Mouse (Mus musculus) midbrain, embryonic 11.5 days (tissue): ENCODE data around the gene Fgf23. TPM values are rescaled to one million over a fixed set of nuclear protein-coding genes. Genes with fewer than 3 reads are reported as not detected.

Source experiments
- ATAC-seq: fragments of 200-750 bp; cut with Nextera tagmentation; 2 replicates; pipeline ENCODE4 v1.8.0; 2017; ENCODE audit warnings: moderate TSS enrichment, moderate library complexity; ENCODE audit not compliant: low FRiP score
- DNase-seq: peaks from one replicate; pipeline ENCODE4 v3.0.0; 2015; ENCODE audit warnings: low spot score; ENCODE audit errors: missing footprints
- H3K27ac ChIP-seq: fragments of 300-500 bp; sonication (generic); 2 replicates; pipeline ENCODE4 v1.5.1; 2014; ENCODE audit warnings: low read depth, low read length
- H3K27me3 ChIP-seq: fragments of 300-500 bp; sonication (generic); 2 replicates; pipeline ENCODE4 v1.6.1; 2014; ENCODE audit warnings: mild to moderate bottlenecking, low read length, moderate library complexity, mixed read lengths; ENCODE audit not compliant: control insufficient read depth, insufficient read depth
- H3K36me3 ChIP-seq: fragments of 300-500 bp; sonication (generic); 2 replicates; pipeline ENCODE4 v1.6.1; 2014; ENCODE audit warnings: mild to moderate bottlenecking, low read length, moderate library complexity, mixed read lengths; ENCODE audit not compliant: control insufficient read depth, insufficient read depth
- H3K4me1 ChIP-seq: fragments of 300-500 bp; sonication (generic); 2 replicates; pipeline ENCODE4 v1.6.1; 2014; ENCODE audit warnings: low read length; ENCODE audit not compliant: control insufficient read depth, insufficient read depth
- H3K4me2 ChIP-seq: fragments of 300-500 bp; sonication (generic); 2 replicates; pipeline ENCODE4 v1.6.1; 2014; ENCODE audit warnings: mild to moderate bottlenecking, moderate library complexity
- H3K4me3 ChIP-seq: fragments of 300-500 bp; sonication (generic); 2 replicates; pipeline ENCODE4 v1.5.1; 2014; ENCODE audit warnings: low read depth, low read length
- H3K9ac ChIP-seq: fragments of 300-500 bp; sonication (generic); 2 replicates; pipeline ENCODE4 v1.6.1; 2014; ENCODE audit warnings: low read length
- H3K9me3 ChIP-seq: fragments of 300-500 bp; sonication (generic); 2 replicates; pipeline ENCODE4 v1.6.1; 2016; ENCODE audit warnings: low read length; ENCODE audit not compliant: control insufficient read depth
- WGBS: fragments of 180-500 bp; shearing (Covaris S2); extraction: QIAGEN DNeasy Blood & Tissue Kit; methylation state at CpG from one replicate; pipeline ENCODE4 v1.1.7; 2014; 5-methylcytosine and 5-hydroxymethylcytosine counted together
- polyA plus RNA-seq: library from polyadenylated mRNA; unstranded; fragments of >200 nt; fragmentation: Nextera tagmentation; extraction: Ambion mirVana; gene quantifications from 2 replicates; pipeline ENCODE4 v1.2.1, GENCODE M21; 2014

Gene Fgf23
- 0.11 TPM in 1 of 2 replicates, not detected in the other for polyA plus RNA-seq

- ATAC-seq (peak; percentile 68), DNase-seq (no peak)
- H3K4me2 ChIP-seq = no peak within 1 kb of the TSS
- H3K4me1 ChIP-seq = no peaks in the 10 kb centered on the region; the same call in 1 of the 2 replicates
- 6% methylated on average over 5 of the region's 5 CpGs for WGBS
- no peaks in the 10 kb centered on the region for H3K36me3 ChIP-seq
- H3K27ac ChIP-seq = no peak within 1 kb of the TSS
- H3K9me3 ChIP-seq = no peaks in the 10 kb centered on the region
- H3K9ac ChIP-seq = 0 out of 2 replicates have a peak within 1 kb of the TSS, but pooled peaks have one; percentile 22
- H3K4me3 ChIP-seq = no peak within 1 kb of the TSS
- peaks cover 2% of the 10 kb centered on the region; the same call in 1 of the 2 replicates for H3K27me3 ChIP-seq
Measured at GRCm38 (mm10) chr6:127072817-127073216, at the start of gene Fgf23. Gene Fgf23 (plus strand): TSS chr6:127072902.

- ATAC-seq (no peak), DNase-seq (no peak)
- WGBS = 79% methylated on average over 7 of the region's 7 CpGs
- no peak overlapping the region for H3K4me3 ChIP-seq
- H3K9me3 ChIP-seq = no peaks in the 10 kb centered on the region
- no peak overlapping the region for H3K9ac ChIP-seq
- H3K27ac ChIP-seq = no peak overlapping the region
- H3K4me1 ChIP-seq = peaks cover 4% of the 10 kb centered on the region; the same call in 1 of the 2 replicates
- H3K36me3 ChIP-seq = no peaks in the 10 kb centered on the region
- H3K27me3 ChIP-seq = no peaks in the 10 kb centered on the region
- H3K4me2 ChIP-seq = no peak overlapping the region
Measured at GRCm38 (mm10) chr6:127024836-127025235, 47.9 kb upstream of the Fgf23 start.

DNA sequence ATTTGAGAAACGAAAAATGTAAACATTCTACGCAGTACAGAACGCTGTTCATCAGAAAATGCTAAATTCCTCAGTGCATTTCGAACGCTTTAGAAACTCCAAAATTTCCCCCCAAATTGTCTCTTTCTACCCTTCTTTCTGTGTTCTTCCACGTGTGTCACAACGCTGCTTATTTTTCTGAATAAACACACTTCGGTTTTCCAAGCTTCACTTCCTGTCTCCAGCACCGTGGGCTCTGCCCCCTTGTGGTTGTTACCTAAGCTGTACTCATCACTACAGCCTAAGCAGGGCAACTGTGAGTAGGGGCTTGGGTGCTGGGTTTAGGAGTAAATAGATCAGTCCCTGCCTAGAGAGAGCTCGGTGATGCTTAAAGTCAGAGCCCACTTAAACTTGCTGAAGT lies 37.9 kb upstream of the Fgf23 start:
- no peaks in the 10 kb centered on the region for H3K4me1 ChIP-seq
- WGBS = 38% methylated on average over 10 of the region's 10 CpGs
- H3K4me3 ChIP-seq = no peak overlapping the region
- no peaks in the 10 kb centered on the region for H3K36me3 ChIP-seq
- DNase-seq (peak; percentile 89), ATAC-seq (no peak)
- no peaks in the 10 kb centered on the region for H3K9me3 ChIP-seq
- H3K9ac ChIP-seq = peak overlapping the region; percentile 40; the same call in 1 of the 2 replicates
- H3K27ac ChIP-seq = no peak overlapping the region
- peak overlapping the region; percentile 23 for H3K4me2 ChIP-seq
- H3K27me3 ChIP-seq = no peaks in the 10 kb centered on the region

- Histone ChIP-seq H3K4me3 (no peak overlapping the region), H3K9ac (no peak overlapping the region), H3K27ac (no peak overlapping the region), H3K27me3 (no peaks in the 10 kb centered on the region), H3K36me3 (no peaks in the 10 kb centered on the region), H3K4me1 (no peaks in the 10 kb centered on the region), H3K4me2 (no peak overlapping the region), H3K9me3 (no peaks in the 10 kb centered on the region)
- DNase-seq (no peak), ATAC-seq (no peak)
- 69% methylated on average over 6 of the region's 6 CpGs for WGBS
Measured at GRCm38 (mm10) chr6:127044909-127045308, 27.8 kb upstream of the Fgf23 start.

GRCm38 (mm10) chr6:127050847-127051246 lies 21.9 kb upstream of the Fgf23 start:
- H3K9me3 ChIP-seq = no peaks in the 10 kb centered on the region
- no peak for ATAC-seq
- no peak for DNase-seq
- H3K27ac ChIP-seq = no peak overlapping the region
- no peaks in the 10 kb centered on the region for H3K27me3 ChIP-seq
- no peak overlapping the region for H3K9ac ChIP-seq
- H3K4me2 ChIP-seq = no peak overlapping the region
- no peak overlapping the region for H3K4me3 ChIP-seq
- no peaks in the 10 kb centered on the region for H3K36me3 ChIP-seq
- no peaks in the 10 kb centered on the region for H3K4me1 ChIP-seq
- 73% methylated on average over 4 of the region's 4 CpGs for WGBS

DNA sequence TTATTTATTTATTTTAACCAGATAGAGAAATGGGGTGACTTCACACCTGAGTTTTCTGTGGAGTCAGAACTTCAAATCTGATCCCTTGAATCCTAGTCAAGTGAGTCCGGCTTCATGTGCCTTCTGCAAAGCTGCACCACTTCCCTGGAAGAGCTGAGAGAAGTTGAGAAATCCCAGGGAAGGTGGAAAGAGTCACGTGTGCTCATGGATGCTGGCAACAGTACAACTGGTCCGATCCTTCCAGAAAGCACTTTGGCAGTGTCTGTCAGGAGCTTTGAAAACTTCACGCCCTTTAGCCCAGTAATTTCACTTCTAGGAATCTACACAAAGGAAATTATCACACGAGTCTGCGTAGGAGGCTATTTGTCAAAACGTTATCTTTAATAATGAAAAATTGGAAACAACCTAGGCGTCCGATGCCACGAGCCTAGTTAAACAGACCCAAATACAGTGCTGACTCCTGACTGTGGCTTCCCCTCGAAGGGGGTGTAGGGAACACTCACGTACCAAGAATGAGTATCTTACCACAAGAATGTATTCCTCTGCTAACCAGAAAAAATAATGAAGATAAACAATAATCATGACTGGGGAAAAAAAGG lies 15.6 kb upstream of the Fgf23 start:
- Histone ChIP-seq H3K27me3 (no peaks in the 10 kb centered on the region), H3K36me3 (no peaks in the 10 kb centered on the region), H3K9me3 (no peaks in the 10 kb centered on the region), H3K4me1 (no peaks in the 10 kb centered on the region), H3K4me3 (no peak overlapping the region), H3K27ac (no peak overlapping the region), H3K4me2 (no peak overlapping the region), H3K9ac (no peak overlapping the region)
- ATAC-seq (no peak), DNase-seq (no peak)
- WGBS = 89% methylated on average over 12 of the region's 12 CpGs

DNA sequence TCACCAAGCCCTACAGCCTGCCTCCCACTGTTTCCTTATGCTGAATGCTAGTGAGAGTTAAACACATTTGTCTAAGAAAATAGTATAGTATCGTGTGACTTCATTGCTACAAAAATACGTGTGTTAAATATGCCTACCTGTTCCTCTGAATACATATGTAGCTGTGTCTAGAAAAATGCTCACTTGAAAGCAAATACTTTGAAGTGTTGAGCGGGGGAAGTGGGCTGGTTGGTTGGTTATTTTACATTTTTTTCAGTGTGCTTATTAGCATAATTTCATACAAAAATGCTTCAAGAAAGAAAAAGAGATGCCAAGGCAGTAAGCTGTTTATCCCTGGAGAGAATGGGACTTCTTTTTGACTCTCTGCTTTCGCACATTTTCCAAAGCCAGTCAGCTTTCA lies 12.7 kb upstream of the Fgf23 start:
- Histone ChIP-seq H3K27me3 (no peaks in the 10 kb centered on the region; the same call in 1 of the 2 replicates), H3K4me2 (no peak overlapping the region), H3K36me3 (no peaks in the 10 kb centered on the region), H3K4me1 (peaks cover 4% of the 10 kb centered on the region; the same call in 1 of the 2 replicates), H3K4me3 (no peak overlapping the region), H3K9ac (no peak overlapping the region), H3K9me3 (no peaks in the 10 kb centered on the region), H3K27ac (no peak overlapping the region)
- DNase-seq = no peak
- ATAC-seq = no peak
- 82% methylated on average over 4 of the region's 4 CpGs for WGBS

GRCm38 (mm10) chr6:127063915-127064314 lies 8.8 kb upstream of the Fgf23 start:
- WGBS = 82% methylated on average over 3 of the region's 3 CpGs
- no peak for ATAC-seq
- Histone ChIP-seq H3K4me2 (no peak overlapping the region), H3K4me1 (peaks cover 4% of the 10 kb centered on the region; the same call in 1 of the 2 replicates), H3K27me3 (no peaks in the 10 kb centered on the region; the same call in 1 of the 2 replicates), H3K27ac (no peak overlapping the region), H3K9ac (no peak overlapping the region), H3K4me3 (no peak overlapping the region), H3K36me3 (no peaks in the 10 kb centered on the region), H3K9me3 (no peaks in the 10 kb centered on the region)
- DNase-seq = no peak

GRCm38 (mm10) chr6:127064815-127065214 lies 7.9 kb upstream of the Fgf23 start:
- Histone ChIP-seq H3K4me2 (peak overlapping the region; percentile 30), H3K4me3 (no peak overlapping the region), H3K27me3 (no peaks in the 10 kb centered on the region; the same call in 1 of the 2 replicates), H3K27ac (no peak overlapping the region), H3K36me3 (no peaks in the 10 kb centered on the region), H3K9ac (peak overlapping the region; percentile 40), H3K4me1 (peaks cover 4% of the 10 kb centered on the region; the same call in 1 of the 2 replicates), H3K9me3 (no peaks in the 10 kb centered on the region)
- DNase-seq (no peak), ATAC-seq (no peak; the same call in 1 of the 2 replicates)
- 4% methylated on average over 14 of the region's 14 CpGs for WGBS
